Mouse (Mus musculus): ENCODE data around the gene Ankle2. TPM values are rescaled to one million over a fixed set of nuclear protein-coding genes. Genes with fewer than 3 reads are reported as not detected.

The Ankle2 gene
- 12.0 and 12.8 TPM in 2 replicates for polyA plus RNA-seq (2021; fragmentation: Nextera tagmentation)
- long read RNA-seq, experiment 1, full-length matches to known transcripts = 87 of 120 reads
- long read RNA-seq, experiment 1, partial matches to known transcripts = 28 of 120 reads
- long read RNA-seq, experiment 1, other reads (novel, unspliced or antisense) = 5 of 120 reads
- long read RNA-seq, experiment 2, full-length matches to known transcripts = 8 of 28 reads
- long read RNA-seq, experiment 2, partial matches to known transcripts = 13 of 28 reads
- long read RNA-seq, experiment 2, other reads (novel, unspliced or antisense) = 7 of 28 reads

DNA sequence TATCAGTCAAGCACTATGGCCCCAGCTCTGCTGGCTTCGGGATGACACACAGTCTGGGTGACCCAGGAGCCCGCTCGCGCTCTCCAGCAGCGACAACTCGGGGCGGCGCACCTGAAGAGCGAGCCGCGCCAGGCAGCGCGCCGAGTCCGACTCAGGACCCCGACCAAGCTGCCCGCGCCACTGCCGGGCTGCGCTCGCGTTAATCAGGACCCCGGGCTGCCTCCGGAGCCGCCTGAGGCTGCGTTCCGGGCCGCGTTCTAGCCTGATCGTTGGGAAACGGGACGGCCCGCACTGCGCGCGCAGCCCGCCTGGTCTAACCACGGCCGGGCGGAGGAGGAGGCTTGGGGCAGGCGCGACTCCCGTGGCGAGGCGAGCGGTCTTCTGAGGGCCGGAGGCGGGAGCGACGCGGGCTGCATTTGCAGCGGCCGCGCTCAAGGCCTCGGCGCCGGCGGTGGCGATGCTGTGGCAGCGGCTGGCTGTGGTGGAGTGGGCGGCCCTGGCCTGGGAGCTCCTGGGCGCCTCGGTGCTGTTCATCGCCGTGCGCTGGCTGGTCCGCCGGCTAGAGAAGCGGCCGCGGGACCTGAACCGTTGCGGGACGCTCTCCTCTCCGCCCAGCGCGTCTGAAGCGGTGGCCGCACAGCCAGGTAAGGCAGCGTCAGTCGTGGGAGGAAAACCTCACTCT is at the start of gene Ankle2:
Gene Ankle2, plus strand, starts transcription at position 225 of the 682 bp plus-strand sequence.

DNA sequence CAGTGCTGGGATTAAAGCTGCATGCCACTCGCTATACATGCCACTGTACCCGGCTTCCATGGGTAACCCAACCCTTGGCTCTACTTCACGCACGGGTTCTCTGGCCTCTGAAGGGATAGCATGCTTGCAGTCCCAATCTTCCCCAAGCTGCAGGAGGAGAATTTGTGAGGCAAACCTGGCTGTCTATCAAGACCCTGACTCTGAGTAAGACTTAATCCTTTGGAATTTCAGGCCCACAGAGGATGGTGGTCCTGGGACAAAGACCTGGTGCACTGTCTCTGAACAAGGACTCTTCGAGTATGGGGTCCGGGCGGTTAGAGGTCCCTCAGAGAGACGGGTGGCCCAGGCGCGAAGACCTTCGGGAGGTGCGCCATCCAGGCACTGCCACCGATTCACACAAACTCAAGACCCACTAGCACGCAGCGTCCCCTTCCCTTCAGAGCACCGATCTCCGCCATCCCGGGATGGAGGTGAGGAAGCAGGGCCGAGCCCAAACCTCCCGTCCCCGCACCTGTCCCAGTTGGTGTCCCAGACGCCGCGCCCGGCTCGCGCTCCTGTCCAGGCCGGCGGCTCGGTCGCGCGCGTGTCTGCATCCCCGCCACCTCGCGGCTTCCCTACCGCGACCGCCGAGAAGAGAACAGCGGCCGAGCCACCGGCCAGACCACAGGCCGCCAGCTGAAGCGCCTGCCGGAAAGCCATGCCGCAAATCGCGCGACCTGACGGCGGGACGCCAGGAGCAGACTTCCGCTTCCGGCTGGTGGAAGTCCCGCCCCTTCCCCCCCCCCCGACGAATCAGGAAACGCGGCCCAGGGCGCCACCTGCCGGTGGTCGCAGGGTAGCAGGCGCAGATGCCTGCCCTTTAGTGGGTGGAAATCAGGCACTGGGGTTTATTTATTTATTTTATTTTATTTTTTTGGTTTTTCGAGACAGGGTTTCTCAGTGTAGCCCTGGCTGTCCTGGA is 38.6 kb downstream of the Ankle2 start, which contains the start of gene Pgam5:
Gene Pgam5, minus strand, starts transcription at position 773 of the 961 bp plus-strand sequence.

DNA sequence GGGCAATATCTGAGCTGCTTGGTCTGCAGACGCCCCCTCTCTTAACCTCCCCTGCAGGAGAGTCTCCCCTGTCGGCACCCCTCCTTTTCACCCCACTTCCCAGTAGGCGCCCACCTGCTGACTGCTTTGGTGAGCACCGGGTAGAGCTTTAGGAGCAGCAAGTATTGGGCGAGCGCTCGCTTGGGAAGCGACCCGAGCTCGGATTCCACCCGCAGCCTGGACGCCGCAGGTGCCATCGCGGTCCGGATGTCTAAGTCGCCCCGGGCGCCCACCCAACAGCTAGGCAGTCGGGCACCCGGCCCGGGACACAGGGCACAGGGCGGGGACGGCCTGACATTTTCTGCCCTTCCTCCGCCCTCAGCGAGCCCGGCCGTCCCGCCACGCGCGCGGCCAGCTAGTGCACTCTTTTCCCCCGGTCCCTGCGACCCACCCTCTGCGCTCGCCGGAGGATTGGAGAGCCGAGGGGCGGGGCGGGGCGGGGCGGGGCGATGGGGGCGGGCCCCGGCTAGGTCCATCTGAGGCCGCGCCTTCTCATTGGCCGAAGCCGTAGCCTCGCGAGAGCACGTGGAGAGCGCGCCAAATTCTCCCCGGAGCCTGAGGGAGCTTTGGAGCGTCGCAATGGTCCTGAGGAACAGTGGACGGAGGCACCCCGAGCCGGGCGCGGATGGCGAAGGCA is 55.1 kb downstream of the Ankle2 start, which contains the start of the genes Pxmp2 and Pole:
Gene Pxmp2, minus strand, starts transcription at position 417 of the 676 bp plus-strand sequence.
Gene Pole, plus strand, starts transcription at position 537 of the 676 bp plus-strand sequence.

Other genes starting within 250 kb of the Ankle2 start
- 18.1 and 24.1 TPM in 2 replicates for gene Zfp932, start 234.5 kb upstream of the Ankle2 start, polyA plus RNA-seq (2021; fragmentation: Nextera tagmentation)
- 3.1 and 4.0 TPM in 2 replicates for gene Gm17655, start 158.5 kb upstream of the Ankle2 start, polyA plus RNA-seq (2021; fragmentation: Nextera tagmentation)
- gene Gm35315, start 136.6 kb upstream of the Ankle2 start, polyA plus RNA-seq (2021; fragmentation: Nextera tagmentation) = 0.24 and 0.43 TPM in 2 replicates
- gene Plcxd1, start 131.0 kb upstream of the Ankle2 start, polyA plus RNA-seq (2021; fragmentation: Nextera tagmentation) = 7.2 and 8.5 TPM in 2 replicates
- gene Gtpbp6, start 122.8 kb upstream of the Ankle2 start, polyA plus RNA-seq (2021; fragmentation: Nextera tagmentation) = 43.4 and 56.9 TPM in 2 replicates
- gene Zfp605, start 120.9 kb upstream of the Ankle2 start, polyA plus RNA-seq (2021; fragmentation: Nextera tagmentation) = 4.1 and 8.1 TPM in 2 replicates
- 11.8 and 17.7 TPM in 2 replicates for gene Chfr, start 95.2 kb upstream of the Ankle2 start, polyA plus RNA-seq (2021; fragmentation: Nextera tagmentation)
- gene Golga3, start 54.3 kb upstream of the Ankle2 start, polyA plus RNA-seq (2021; fragmentation: Nextera tagmentation) = 8.1 and 10.2 TPM in 2 replicates
- gene Pgam5, start 38.9 kb downstream of the Ankle2 start, polyA plus RNA-seq (2021; fragmentation: Nextera tagmentation) = 70.3 and 78.0 TPM in 2 replicates
- gene Pxmp2, start 55.2 kb downstream of the Ankle2 start, polyA plus RNA-seq (2021; fragmentation: Nextera tagmentation) = 18.9 and 20.1 TPM in 2 replicates
- 0.41 and 0.47 TPM in 2 replicates for gene Pole, start 55.3 kb downstream of the Ankle2 start, polyA plus RNA-seq (2021; fragmentation: Nextera tagmentation)
- not detected in 2 replicates for gene P2rx2, start 112.2 kb downstream of the Ankle2 start, polyA plus RNA-seq (2021; fragmentation: Nextera tagmentation)
- not detected in 2 replicates for gene Lrcol1, start 113.7 kb downstream of the Ankle2 start, polyA plus RNA-seq (2021; fragmentation: Nextera tagmentation)
- gene Fbrsl1, start 217.5 kb downstream of the Ankle2 start, polyA plus RNA-seq (2021; fragmentation: Nextera tagmentation) = 4.5 and 14.4 TPM in 2 replicates